Mouse (Mus musculus): ENCODE data around the gene Tex21. TPM values are rescaled to one million over a fixed set of nuclear protein-coding genes. Genes with fewer than 3 reads are reported as not detected.

The Tex21 gene
- polyA plus RNA-seq, 1 experiment from 2014 or later, result not detected

DNA sequence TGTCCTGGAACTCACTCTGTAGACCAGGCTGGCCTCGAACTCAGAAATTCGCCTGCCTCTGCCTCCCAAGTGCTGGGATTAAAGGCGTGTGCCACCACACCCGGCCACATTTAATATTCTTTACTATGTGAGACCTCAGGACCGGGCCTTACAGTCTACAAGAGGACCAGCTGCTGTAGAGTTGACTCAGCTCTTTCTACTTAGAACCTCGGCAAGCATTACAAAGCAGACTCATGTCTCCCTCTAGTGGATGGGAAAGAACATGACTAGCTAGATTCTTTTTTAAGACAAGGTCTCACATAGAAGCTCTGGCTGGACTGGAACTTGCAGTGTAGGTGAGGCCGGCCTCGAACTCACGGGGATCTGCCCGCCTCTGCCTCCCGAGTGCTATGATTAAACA, 55.6 kb downstream of the Tex21 start:
- WGBS, result 44% methylated on average over 11 of the region's 11 CpGs

DNA sequence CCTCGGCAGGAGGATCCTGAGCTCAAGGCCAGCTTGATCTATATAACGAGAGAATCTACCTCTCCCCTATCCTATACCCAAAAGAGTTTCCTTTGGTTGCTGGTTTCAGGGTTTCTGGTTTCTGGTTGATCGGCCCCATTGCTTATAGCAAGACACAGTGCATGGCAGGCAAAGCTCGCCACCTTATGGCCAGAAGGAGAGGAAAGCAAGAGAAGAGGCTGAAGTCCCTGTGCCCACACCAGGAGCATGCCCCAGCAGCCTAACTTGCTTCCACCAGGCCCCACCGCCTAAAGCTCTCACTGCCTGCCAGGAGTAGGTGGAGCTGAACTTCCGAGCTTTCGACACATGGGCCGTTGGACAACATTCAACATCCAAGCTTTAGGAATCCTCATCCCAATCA, 58.7 kb downstream of the Tex21 start:
- WGBS, result 38% methylated on average over 8 of the region's 8 CpGs
- Histone ChIP-seq H3K27ac (no peak overlapping the region), H3K4me3 (replicated peaks) (no peak overlapping the region), H3K36me3 (no peaks in the 10 kb centered on the region), H3K27me3 (0 out of 2 replicates have a peak, but pooled peaks cover 2% of the 10 kb centered on the region), H3K9ac (no peak overlapping the region), H3K4me1 (no peaks in the 10 kb centered on the region), H3K4me2 (no peak overlapping the region), H3K9me3 (replicated peaks) (no peaks in the 10 kb centered on the region)
- ATAC-seq (replicated peaks; ENCODE audit: low FRiP score), result no peak

More for the DNA sequence above, 55.6 kb downstream of the Tex21 start:
- H3K4me2 ChIP-seq, result no peak overlapping the region
- peaks cover 15% of the 10 kb centered on the region; the same call in 1 of the 2 replicates for H3K27me3 ChIP-seq
- H3K4me1 ChIP-seq, result peaks cover 7% of the 10 kb centered on the region
- H3K9me3 ChIP-seq (replicated peaks), result no peaks in the 10 kb centered on the region
- H3K27ac ChIP-seq, result no peak overlapping the region
- no peaks in the 10 kb centered on the region for H3K36me3 ChIP-seq
- 0 out of 2 replicates have a peak, but pooled peaks have one; percentile 40 for ATAC-seq (replicated peaks; ENCODE audit: low FRiP score)
- no peak overlapping the region for H3K4me3 ChIP-seq (replicated peaks)
- no peak overlapping the region for H3K9ac ChIP-seq

DNA sequence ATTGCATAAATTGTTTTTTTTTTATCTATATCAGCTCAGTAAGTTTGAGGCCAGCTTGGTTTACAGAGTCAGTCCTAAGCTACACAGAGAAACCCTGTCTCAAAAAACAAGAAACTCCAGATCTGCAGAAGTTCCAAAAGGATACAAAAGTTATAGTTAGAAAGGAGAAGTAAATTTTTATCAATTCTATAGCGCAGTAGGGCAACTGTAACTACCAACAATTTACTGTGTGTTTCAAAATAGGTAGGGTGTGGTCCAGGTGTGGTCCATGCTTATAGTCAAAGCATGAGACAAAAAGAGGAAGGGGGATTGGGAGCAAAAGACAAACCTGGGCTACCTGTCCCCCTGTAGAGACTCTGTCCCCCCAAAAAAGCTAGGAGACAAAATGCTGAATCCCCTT, 60.1 kb downstream of the Tex21 start:
- 97% methylated on average over 1 of the region's 1 CpGs for WGBS
- Histone ChIP-seq H3K4me3 (replicated peaks) (no peak overlapping the region), H3K4me1 (no peaks in the 10 kb centered on the region), H3K27ac (no peak overlapping the region), H3K4me2 (no peak overlapping the region), H3K9me3 (replicated peaks) (no peaks in the 10 kb centered on the region), H3K36me3 (no peaks in the 10 kb centered on the region), H3K27me3 (no peaks in the 10 kb centered on the region; the same call in 1 of the 2 replicates), H3K9ac (no peak overlapping the region)
- no peak for ATAC-seq (replicated peaks; ENCODE audit: low FRiP score)

DNA sequence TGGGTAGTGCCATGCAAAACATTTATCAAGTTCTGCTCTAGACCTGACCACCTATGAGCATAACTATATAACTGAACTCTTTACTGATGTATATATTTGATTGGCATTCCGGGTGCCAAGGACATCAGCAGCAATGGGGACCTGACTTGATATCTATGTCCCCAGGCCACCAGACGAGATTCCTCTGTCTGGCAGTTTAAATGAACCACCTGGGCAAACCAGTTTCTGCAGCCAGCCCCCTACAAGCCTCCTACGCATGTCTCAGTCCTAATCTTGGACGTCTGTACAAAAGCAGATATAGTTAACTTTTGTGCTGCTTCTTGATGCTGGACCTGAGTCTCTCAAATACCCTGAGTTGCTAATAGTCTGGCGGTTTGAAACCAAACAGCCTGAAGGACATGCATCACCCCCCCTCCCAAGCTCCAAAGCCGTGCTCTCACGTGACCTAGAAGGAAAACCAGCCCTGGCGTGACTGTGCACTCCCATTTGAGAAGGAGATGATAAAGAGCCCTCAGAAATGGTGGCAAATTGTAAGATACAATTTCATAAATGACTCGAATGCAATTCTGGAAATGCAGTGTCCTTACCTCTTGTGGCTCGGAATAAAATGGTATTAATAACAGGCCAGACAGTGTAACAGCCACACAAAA, 61.3 kb downstream of the Tex21 start:
- H3K27ac ChIP-seq, result no peak overlapping the region
- H3K4me3 ChIP-seq (replicated peaks), result no peak overlapping the region
- H3K4me1 ChIP-seq, result no peaks in the 10 kb centered on the region
- H3K9ac ChIP-seq, result no peak overlapping the region
- WGBS, result 45% methylated on average over 10 of the region's 10 CpGs
- no peaks in the 10 kb centered on the region; the same call in 1 of the 2 replicates for H3K27me3 ChIP-seq
- H3K4me2 ChIP-seq, result no peak overlapping the region
- H3K9me3 ChIP-seq (replicated peaks), result no peaks in the 10 kb centered on the region
- ATAC-seq (replicated peaks; ENCODE audit: low FRiP score), result no peak
- H3K36me3 ChIP-seq, result no peaks in the 10 kb centered on the region

DNA sequence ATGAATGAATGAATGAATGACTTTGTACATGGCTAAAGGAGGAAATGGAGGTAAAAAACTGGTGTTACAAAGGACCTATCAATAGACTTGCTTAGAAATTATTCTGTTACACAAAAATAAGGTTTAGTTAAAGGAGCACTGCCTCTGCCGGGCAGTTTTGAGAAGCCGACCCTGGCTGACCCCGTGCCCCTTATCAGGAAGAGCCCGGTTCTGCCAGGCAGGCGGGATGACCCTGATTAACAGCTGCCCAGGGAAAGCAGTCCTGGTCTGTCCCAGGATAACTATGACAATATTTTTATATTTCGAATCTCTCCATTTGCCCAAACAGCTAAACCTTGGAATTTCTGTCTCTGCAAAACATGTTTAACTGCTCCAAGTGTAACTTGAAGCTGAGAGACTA, 62.3 kb downstream of the Tex21 start:
- no peaks in the 10 kb centered on the region for H3K36me3 ChIP-seq
- H3K27ac ChIP-seq, result no peak overlapping the region
- 47% methylated on average over 6 of the region's 6 CpGs for WGBS
- H3K4me2 ChIP-seq, result no peak overlapping the region
- no peak overlapping the region for H3K9ac ChIP-seq
- no peak overlapping the region for H3K4me3 ChIP-seq (replicated peaks)
- no peaks in the 10 kb centered on the region; the same call in 1 of the 2 replicates for H3K27me3 ChIP-seq
- H3K4me1 ChIP-seq, result no peaks in the 10 kb centered on the region
- ATAC-seq (replicated peaks; ENCODE audit: low FRiP score), result no peak
- H3K9me3 ChIP-seq (replicated peaks), result no peaks in the 10 kb centered on the region

DNA sequence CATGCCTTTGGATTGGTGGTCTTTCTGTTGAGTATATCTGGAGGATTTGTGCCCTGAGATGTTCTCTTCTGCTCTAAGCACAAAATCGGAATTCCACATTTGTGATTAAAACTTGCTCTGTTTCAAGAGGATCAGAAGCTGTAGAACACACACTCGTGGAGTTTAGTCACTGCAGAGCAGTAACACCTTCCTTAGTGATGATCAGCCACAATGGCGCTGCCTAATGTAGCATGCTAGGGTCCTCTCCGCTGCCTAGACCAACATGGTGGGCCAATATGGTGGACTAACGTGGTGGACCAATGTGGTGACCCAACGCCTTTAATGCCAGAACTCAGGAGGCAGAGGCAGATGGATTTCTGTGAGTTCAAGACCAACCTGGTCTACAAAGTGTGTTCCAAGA, 63.7 kb downstream of the Tex21 start:
- 89% methylated on average over 6 of the region's 6 CpGs for WGBS
- H3K9ac ChIP-seq, result no peak overlapping the region

DNA sequence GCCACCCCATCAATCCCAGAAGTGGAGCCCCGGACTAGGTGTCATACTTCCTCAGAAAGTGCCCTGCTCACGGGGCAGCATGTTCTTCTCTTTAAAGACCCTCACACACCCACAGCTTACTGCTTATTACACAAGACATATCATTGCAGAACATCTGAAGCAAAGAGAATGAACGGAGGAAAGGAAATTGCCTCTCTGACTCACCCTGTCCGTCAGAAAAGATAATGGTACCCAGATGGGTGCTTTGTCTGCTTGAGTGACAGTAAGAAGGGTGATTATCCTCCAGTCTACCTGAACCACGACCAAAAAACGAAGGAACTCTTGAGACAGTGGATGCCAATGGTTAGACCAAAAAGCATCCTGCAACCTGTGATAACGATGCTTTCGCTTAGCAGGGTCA, 65.1 kb downstream of the Tex21 start:
- H3K27me3 ChIP-seq, result peaks cover 10% of the 10 kb centered on the region

More for the DNA sequence above, 63.7 kb downstream of the Tex21 start:
- Histone ChIP-seq H3K36me3 (no peaks in the 10 kb centered on the region), H3K9me3 (replicated peaks) (no peaks in the 10 kb centered on the region), H3K4me1 (no peaks in the 10 kb centered on the region), H3K4me2 (no peak overlapping the region), H3K27me3 (no peaks in the 10 kb centered on the region; the same call in 1 of the 2 replicates), H3K27ac (no peak overlapping the region), H3K4me3 (replicated peaks) (no peak overlapping the region)
- ATAC-seq (replicated peaks; ENCODE audit: low FRiP score), result no peak

DNA sequence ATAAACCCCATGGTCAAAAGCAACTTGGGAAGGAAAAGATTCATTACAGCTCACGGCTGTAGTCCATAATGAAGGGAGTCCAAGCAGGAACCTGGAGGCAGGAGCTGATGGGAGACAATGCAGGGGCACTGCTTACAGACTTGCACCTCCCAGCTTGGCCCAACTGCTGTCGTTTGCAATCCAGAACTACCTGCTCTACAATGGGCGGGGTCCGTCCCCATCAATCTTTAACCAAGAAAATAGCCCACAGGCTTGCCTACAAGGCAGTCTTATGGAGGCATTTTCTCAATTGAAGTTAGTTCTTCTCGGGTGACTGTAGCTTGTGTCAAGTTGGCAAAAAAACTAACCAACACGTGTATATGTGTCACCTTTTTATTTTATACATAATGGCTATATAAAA, 66.1 kb downstream of the Tex21 start:
- Histone ChIP-seq H3K9me3 (replicated peaks) (no peaks in the 10 kb centered on the region), H3K36me3 (no peaks in the 10 kb centered on the region), H3K4me1 (peaks cover 9% of the 10 kb centered on the region), H3K4me3 (replicated peaks) (no peak overlapping the region), H3K27me3 (peaks cover 15% of the 10 kb centered on the region), H3K4me2 (no peak overlapping the region), H3K9ac (no peak overlapping the region), H3K27ac (no peak overlapping the region)
- no peak for ATAC-seq (replicated peaks; ENCODE audit: low FRiP score)
- 69% methylated on average over 6 of the region's 6 CpGs for WGBS

More for the DNA sequence above, 65.1 kb downstream of the Tex21 start:
- Histone ChIP-seq H3K4me3 (replicated peaks) (no peak overlapping the region), H3K36me3 (no peaks in the 10 kb centered on the region), H3K4me1 (peaks cover 9% of the 10 kb centered on the region), H3K4me2 (no peak overlapping the region), H3K9me3 (replicated peaks) (no peaks in the 10 kb centered on the region), H3K9ac (no peak overlapping the region), H3K27ac (no peak overlapping the region)
- ATAC-seq (replicated peaks; ENCODE audit: low FRiP score), result no peak
- WGBS, result 70% methylated on average over 8 of the region's 8 CpGs

DNA sequence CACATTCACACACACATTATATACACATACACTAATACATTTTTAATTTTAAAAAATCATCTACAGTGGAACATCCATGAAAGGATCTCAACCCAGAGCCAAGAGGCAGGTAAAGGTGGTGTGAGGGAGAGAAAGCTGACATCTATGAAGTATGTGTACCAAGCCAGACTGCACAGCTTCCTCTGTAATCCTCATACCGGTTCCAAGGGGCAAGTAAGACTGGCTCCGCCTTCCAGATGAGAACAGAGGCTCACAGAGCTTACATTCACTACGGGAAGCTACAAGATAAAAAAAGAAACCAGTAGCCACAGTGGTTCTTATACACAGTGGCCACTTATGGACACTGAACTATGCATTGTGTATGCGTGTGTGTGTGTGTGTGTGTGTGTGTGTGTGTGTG, 67.0 kb downstream of the Tex21 start:
- Histone ChIP-seq H3K27me3 (peaks cover 19% of the 10 kb centered on the region), H3K27ac (no peak overlapping the region), H3K4me1 (peaks cover 9% of the 10 kb centered on the region), H3K4me2 (no peak overlapping the region), H3K36me3 (no peaks in the 10 kb centered on the region), H3K9ac (no peak overlapping the region), H3K9me3 (replicated peaks) (no peaks in the 10 kb centered on the region), H3K4me3 (replicated peaks) (no peak overlapping the region)
- WGBS, result 70% methylated on average over 4 of the region's 4 CpGs
- ATAC-seq (replicated peaks; ENCODE audit: low FRiP score), result no peak

DNA sequence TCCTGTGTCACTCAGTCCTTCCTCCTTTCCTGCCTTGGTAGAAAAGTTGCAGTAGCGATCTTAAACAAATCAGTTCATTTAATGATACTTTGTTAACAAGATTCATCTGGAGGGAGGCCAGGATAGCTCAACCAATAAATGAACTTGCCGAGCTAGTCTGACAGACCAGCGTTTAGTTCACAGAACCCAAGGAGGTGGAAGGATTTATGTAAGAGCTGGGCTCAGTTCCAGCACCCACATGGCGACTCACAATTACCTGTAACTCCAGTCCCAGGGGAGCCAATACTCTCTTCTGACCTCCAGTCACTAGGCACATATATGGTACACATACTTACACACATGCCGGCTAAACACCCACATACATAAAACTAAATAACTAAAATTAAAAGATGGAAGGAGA, 67.5 kb downstream of the Tex21 start:
- Histone ChIP-seq H3K9me3 (replicated peaks) (no peaks in the 10 kb centered on the region), H3K9ac (no peak overlapping the region), H3K4me2 (no peak overlapping the region), H3K36me3 (no peaks in the 10 kb centered on the region), H3K27ac (no peak overlapping the region), H3K4me1 (peaks cover 9% of the 10 kb centered on the region), H3K4me3 (replicated peaks) (no peak overlapping the region), H3K27me3 (peaks cover 24% of the 10 kb centered on the region)
- no peak for ATAC-seq (replicated peaks; ENCODE audit: low FRiP score)
- WGBS, result 60% methylated on average over 5 of the region's 5 CpGs

DNA sequence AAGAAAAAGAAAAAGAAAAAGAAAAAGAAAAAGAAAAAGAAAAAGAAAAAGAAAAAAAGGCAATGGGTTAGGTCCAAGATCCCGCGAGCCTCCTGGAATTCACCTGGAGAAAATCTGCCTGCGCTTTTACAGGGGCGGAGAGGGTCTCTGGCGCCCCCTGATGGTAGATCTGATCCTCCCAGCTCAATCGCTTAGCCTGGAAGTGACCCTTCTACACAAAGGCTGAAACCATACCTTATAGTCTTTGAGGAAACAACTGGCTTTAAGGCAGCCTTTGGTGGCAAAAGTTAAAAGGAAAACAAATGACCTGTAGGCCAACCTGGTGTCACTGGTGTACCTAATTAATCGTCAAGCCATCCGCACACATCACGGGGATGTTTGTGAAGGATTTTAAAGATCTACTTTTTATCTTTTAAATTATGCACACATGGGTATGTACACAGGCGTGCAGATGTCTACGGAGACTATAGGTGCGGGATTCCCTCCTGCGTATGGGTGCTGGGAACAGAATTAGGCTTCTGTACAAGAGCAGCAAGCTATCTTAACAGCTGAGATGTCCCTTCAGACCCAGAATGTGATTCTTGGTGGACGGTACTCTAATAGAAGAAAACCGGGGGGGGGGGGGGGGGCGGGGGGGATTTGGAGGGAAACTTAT, 68.6 kb downstream of the Tex21 start:
- Histone ChIP-seq H3K4me2 (peak overlapping the region; percentile 95), H3K27me3 (peaks cover 25% of the 10 kb centered on the region), H3K9me3 (replicated peaks) (no peaks in the 10 kb centered on the region), H3K9ac (no peak overlapping the region), H3K4me3 (replicated peaks) (peak overlapping the region; percentile 50), H3K36me3 (no peaks in the 10 kb centered on the region), H3K27ac (no peak overlapping the region), H3K4me1 (peaks cover 9% of the 10 kb centered on the region)
- WGBS, result 42% methylated on average over 16 of the region's 16 CpGs
- ATAC-seq (replicated peaks; ENCODE audit: low FRiP score), result peak; percentile 79; the same call in 1 of the 2 replicates

DNA sequence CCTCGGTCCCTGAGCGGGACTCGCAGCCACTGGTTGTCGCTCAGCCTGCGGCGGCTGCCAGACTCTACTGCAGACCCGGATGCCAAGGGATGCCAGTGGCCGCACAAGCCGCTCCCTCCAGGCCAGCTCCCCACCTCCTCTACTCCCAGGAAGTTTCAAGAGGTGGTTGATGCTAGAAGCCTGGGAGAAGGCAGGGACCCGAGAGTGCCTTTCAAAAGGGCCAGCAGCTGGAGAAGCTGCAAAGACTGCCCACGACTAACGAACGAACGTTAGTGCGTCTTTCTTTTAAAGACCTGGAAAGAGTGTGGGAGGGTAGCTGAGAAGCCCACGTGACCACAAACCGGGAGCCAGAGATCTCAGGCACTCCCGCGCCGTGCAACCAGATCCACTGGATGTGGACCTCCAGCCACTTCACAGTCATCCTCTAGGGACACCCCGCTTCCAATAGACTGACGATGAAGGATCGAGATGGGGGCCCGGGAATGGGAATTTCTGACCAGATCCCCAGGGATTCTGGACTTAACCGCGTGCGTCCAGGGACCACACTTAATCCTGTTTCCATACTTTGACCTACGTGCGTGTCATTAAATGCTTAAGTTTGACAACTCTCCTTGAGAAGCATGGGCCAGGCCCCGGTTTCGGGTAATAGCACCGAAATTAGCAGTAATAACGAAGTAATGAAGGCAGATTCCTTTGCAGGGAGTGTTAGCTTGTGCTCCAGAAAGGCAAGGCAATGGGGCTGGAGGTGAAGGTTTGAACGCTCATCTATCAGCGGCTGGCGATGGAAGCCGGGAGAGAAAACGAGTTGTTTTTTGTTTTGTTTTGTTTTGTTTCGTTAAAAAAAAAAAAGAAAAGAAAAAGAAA, 69.3 kb downstream of the Tex21 start, which contains the start of gene Esr2:
Gene Esr2 (minus strand): TSS at position 260 of the 864 bp plus-strand sequence.
- Histone ChIP-seq H3K4me1 (peaks cover 9% of the 10 kb centered on the region), H3K4me2 (peak within 1 kb of the TSS; percentile 95), H3K36me3 (no peaks in the 10 kb centered on the region), H3K9ac (peak within 1 kb of the TSS; percentile 56), H3K27ac (no peak within 1 kb of the TSS), H3K9me3 (replicated peaks) (no peaks in the 10 kb centered on the region), H3K4me3 (replicated peaks) (peak within 1 kb of the TSS; percentile 50), H3K27me3 (peaks cover 25% of the 10 kb centered on the region)
- under 1% methylated on average over 39 of the region's 39 CpGs for WGBS
- peak; percentile 78; the same call in 1 of the 2 replicates for ATAC-seq (replicated peaks; ENCODE audit: low FRiP score)
